Mouse (Mus musculus) embryonic fibroblast, embryonic 13.5 days (primary cell): ENCODE measurements around the gene Vmn2r9.

ENCODE experiments used
- CTCF ChIP-seq: IDR thresholded peaks from 2 replicates; pipeline ENCODE4 v1.5.1; 2011; ENCODE audit warnings: mild to moderate bottlenecking, control low read depth, low read length, moderate library complexity, borderline replicate concordance; ENCODE audit not compliant: insufficient read depth
- POLR2A ChIP-seq: IDR thresholded peaks from 2 replicates; pipeline ENCODE4 v1.6.1; 2011; ENCODE audit warnings: low read depth, mild to moderate bottlenecking, control low read depth, low read length, moderate library complexity

DNA sequence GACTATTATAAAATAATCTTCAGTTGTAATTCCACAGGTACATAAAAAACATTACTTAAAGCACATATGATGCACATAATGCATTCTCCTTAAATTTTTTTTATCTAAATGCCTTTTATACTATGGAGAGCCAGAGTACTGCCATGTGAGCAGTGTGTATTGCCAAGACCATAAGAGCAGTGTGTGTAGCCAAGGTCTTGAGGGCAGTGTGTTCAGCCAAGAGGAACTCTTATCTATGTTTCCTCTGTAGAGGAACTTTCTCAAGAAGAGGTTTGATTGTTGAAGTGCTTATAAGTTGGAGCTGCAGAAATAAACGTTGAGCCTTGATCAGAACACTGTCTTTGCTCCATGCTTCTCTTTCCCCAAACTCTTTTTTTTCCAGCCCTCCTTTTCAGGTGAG is 2.9 kb downstream of the Vmn2r9 start:
- no peak for TF ChIP-seq POLR2A
- no peak for TF ChIP-seq CTCF
